Mouse (Mus musculus): ENCODE data around the gene Cacna1e. TPM values are rescaled to one million over a fixed set of nuclear protein-coding genes. Genes with fewer than 3 reads are reported as not detected.

Gene Cacna1e
- total RNA-seq, 2 experiments from 2014 or later: 0.14 to 0.26 TPM

Other genes with a start within 250 kb of the Cacna1e start
- 10 to 100 TPM; 26.1 to 26.6 TPM for gene Ier5, start 215.1 kb upstream of the Cacna1e start, total RNA-seq (2021)